Mouse (Mus musculus): ENCODE measurements around the gene Actl6b. TPM values are rescaled to one million over a fixed set of nuclear protein-coding genes. Genes with fewer than 3 reads are reported as not detected.
A peak's percentile ranks its signal among the peaks of the same experiment; 100 is the strongest.

Actl6b gene
- polyA plus RNA-seq, 1 experiment from 2014 or later, result 298 TPM

DNA sequence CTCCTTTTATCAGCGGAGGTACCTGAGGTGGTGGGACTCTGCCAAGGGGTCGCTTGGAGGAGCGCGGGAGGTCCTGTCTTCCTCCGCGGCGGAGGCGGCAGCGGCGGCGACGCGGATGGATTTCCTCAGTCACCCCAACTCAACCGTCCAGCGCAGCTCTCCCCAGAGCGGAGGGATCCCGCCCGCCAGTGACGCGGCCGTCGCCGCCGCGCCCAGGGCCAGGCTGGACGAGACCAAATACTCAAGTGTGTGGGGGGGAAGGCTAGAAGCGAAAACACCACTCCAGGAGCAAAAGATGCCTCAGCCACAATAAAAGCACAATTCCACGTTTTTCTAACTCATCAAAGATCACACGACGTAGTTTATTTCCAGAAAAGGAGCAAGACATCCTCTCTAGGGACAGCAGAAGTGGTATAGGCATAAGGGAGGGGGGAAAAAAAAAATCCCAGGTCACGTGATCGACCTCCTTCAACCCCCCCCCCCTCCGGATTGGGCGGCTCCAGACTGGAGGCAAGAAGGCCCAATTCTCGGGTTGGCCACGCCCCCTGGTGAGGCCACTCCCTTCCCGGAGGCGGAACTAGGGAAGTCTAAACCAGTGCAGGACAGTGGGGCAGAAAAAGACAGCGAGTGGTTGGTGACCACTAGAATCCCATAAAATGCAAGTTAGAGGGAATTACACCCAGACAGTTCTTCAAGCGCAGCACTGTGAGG is 20.0 kb upstream of the Actl6b start, which contains the start of the genes Epo and Gnb2:
Epo (minus strand) TSS at position 126 of the 711 bp plus-strand sequence.
Gnb2 (minus strand) TSS at position 394 of the 711 bp plus-strand sequence.
- Histone ChIP-seq H3K4me3 (replicated peaks; ENCODE audit: low read length) (peak within 1 kb of the TSS; percentile 81), H3K27ac (ENCODE audit: low read length) (peak within 1 kb of the TSS; percentile 97), H3K4me2 (ENCODE audit: low read length) (peak within 1 kb of the TSS; percentile 90), H3K27me3 (replicated peaks; ENCODE audit: control insufficient read depth, insufficient read depth, low read length) (no peaks in the 10 kb centered on the region), H3K4me1 (replicated peaks; ENCODE audit: control insufficient read depth, insufficient read depth, low read length) (peaks cover 15% of the 10 kb centered on the region), H3K36me3 (ENCODE audit: control insufficient read depth, insufficient read depth) (peaks cover 12% of the 10 kb centered on the region), H3K9me3 (ENCODE audit: control insufficient read depth, low read length) (no peaks in the 10 kb centered on the region), H3K9ac (replicated peaks; ENCODE audit: low read depth, low read length) (peak within 1 kb of the TSS; percentile 92)
- under 1% methylated on average over 38 of the region's 40 CpGs for WGBS
- ATAC-seq, result peak; percentile 74

DNA sequence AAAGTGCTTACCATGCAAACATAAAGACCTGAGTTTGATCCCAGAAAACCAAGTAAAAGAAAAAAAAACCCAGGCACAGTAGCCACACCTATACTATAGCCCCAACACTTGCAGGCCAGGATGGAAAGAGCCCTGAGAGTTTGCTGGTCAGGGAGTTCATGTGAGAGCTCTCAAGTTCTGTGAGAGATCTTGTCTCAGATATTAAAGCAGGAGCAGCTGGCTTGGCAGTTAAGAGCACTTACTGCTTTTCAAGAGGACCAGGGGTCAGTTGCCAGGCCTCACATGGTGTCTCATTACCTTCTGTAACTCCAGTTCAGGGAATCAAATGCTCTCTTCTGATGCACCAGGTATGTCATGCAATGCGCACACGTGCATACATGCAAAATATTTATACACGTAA is 18.6 kb upstream of the Actl6b start:
- H3K4me2 ChIP-seq (ENCODE audit: low read length), result no peak overlapping the region
- 93% methylated on average over 3 of the region's 3 CpGs for WGBS
- no peak for ATAC-seq

GRCm38 (mm10) chr5:137535318-137535717 is 18.0 kb upstream of the Actl6b start:
- no peaks in the 10 kb centered on the region for H3K36me3 ChIP-seq (ENCODE audit: control insufficient read depth, insufficient read depth)
- peaks cover 12% of the 10 kb centered on the region for H3K4me1 ChIP-seq (replicated peaks; ENCODE audit: control insufficient read depth, insufficient read depth, low read length)
- H3K4me3 ChIP-seq (replicated peaks; ENCODE audit: low read length), result no peak overlapping the region
- H3K9me3 ChIP-seq (ENCODE audit: control insufficient read depth, low read length), result no peaks in the 10 kb centered on the region
- WGBS, result 83% methylated on average over 9 of the region's 9 CpGs
- no peak overlapping the region for H3K27ac ChIP-seq (ENCODE audit: low read length)
- H3K27me3 ChIP-seq (replicated peaks; ENCODE audit: control insufficient read depth, insufficient read depth, low read length), result no peaks in the 10 kb centered on the region
- no peak for ATAC-seq
- H3K9ac ChIP-seq (replicated peaks; ENCODE audit: low read depth, low read length), result no peak overlapping the region
- no peak overlapping the region for H3K4me2 ChIP-seq (ENCODE audit: low read length)

More for the DNA sequence above, 18.6 kb upstream of the Actl6b start:
- H3K9me3 ChIP-seq (ENCODE audit: control insufficient read depth, low read length), result no peaks in the 10 kb centered on the region
- no peaks in the 10 kb centered on the region for H3K27me3 ChIP-seq (replicated peaks; ENCODE audit: control insufficient read depth, insufficient read depth, low read length)
- no peak overlapping the region for H3K9ac ChIP-seq (replicated peaks; ENCODE audit: low read depth, low read length)
- no peaks in the 10 kb centered on the region for H3K36me3 ChIP-seq (ENCODE audit: control insufficient read depth, insufficient read depth)
- no peak overlapping the region for H3K4me3 ChIP-seq (replicated peaks; ENCODE audit: low read length)
- H3K4me1 ChIP-seq (replicated peaks; ENCODE audit: control insufficient read depth, insufficient read depth, low read length), result peaks cover 16% of the 10 kb centered on the region
- no peak overlapping the region for H3K27ac ChIP-seq (ENCODE audit: low read length)

- Histone ChIP-seq H3K36me3 (ENCODE audit: control insufficient read depth, insufficient read depth) (no peaks in the 10 kb centered on the region), H3K9ac (replicated peaks; ENCODE audit: low read depth, low read length) (no peak overlapping the region), H3K27me3 (replicated peaks; ENCODE audit: control insufficient read depth, insufficient read depth, low read length) (no peaks in the 10 kb centered on the region), H3K27ac (ENCODE audit: low read length) (no peak overlapping the region), H3K4me3 (replicated peaks; ENCODE audit: low read length) (no peak overlapping the region), H3K9me3 (ENCODE audit: control insufficient read depth, low read length) (no peaks in the 10 kb centered on the region), H3K4me1 (replicated peaks; ENCODE audit: control insufficient read depth, insufficient read depth, low read length) (peaks cover 9% of the 10 kb centered on the region), H3K4me2 (ENCODE audit: low read length) (no peak overlapping the region)
- ATAC-seq, result no peak
- 51% methylated on average over 4 of the region's 4 CpGs for WGBS
Measured at GRCm38 (mm10) chr5:137537461-137537860, 15.9 kb upstream of the Actl6b start.

DNA sequence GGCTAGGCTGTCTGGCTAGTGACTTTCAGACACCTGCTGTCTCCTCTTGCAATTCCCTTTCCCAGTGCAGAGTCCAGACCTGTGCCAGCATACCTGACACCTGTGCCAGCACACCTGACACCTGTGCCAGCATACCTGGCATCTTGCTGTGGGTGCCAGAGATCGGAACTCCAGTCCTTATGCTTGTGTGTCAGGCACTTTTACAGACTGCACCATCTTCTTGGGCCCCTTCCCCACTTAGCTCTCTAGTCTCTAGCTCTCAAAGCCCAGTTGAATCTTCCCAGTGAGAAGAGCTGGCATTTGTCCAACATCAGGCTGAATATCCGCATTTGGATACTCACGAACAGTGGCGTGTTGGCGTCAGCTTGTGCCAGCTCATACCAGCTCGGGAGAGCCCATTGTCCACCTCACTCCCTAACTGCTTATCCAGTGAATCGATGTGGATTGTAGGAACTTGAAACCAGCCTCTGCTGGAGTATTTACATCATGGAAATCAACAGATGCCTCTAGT is 14.0 kb upstream of the Actl6b start:
- ATAC-seq, result peak; percentile 68
- Histone ChIP-seq H3K4me2 (ENCODE audit: low read length) (no peak overlapping the region), H3K9me3 (ENCODE audit: control insufficient read depth, low read length) (no peaks in the 10 kb centered on the region), H3K9ac (replicated peaks; ENCODE audit: low read depth, low read length) (no peak overlapping the region), H3K27ac (ENCODE audit: low read length) (peak overlapping the region; percentile 5), H3K36me3 (ENCODE audit: control insufficient read depth, insufficient read depth) (no peaks in the 10 kb centered on the region), H3K27me3 (replicated peaks; ENCODE audit: control insufficient read depth, insufficient read depth, low read length) (no peaks in the 10 kb centered on the region), H3K4me3 (replicated peaks; ENCODE audit: low read length) (no peak overlapping the region), H3K4me1 (replicated peaks; ENCODE audit: control insufficient read depth, insufficient read depth, low read length) (peaks cover 9% of the 10 kb centered on the region)
- 23% methylated on average over 7 of the region's 7 CpGs for WGBS

- Histone ChIP-seq H3K27me3 (replicated peaks; ENCODE audit: control insufficient read depth, insufficient read depth, low read length) (no peaks in the 10 kb centered on the region), H3K4me2 (ENCODE audit: low read length) (no peak overlapping the region), H3K9me3 (ENCODE audit: control insufficient read depth, low read length) (no peaks in the 10 kb centered on the region), H3K4me1 (replicated peaks; ENCODE audit: control insufficient read depth, insufficient read depth, low read length) (peaks cover 9% of the 10 kb centered on the region), H3K4me3 (replicated peaks; ENCODE audit: low read length) (no peak overlapping the region), H3K9ac (replicated peaks; ENCODE audit: low read depth, low read length) (no peak overlapping the region), H3K36me3 (ENCODE audit: control insufficient read depth, insufficient read depth) (no peaks in the 10 kb centered on the region), H3K27ac (ENCODE audit: low read length) (no peak overlapping the region)
- no peak for ATAC-seq
- WGBS, result 70% methylated on average over 6 of the region's 6 CpGs
Measured at GRCm38 (mm10) chr5:137540991-137541390, 12.3 kb upstream of the Actl6b start.

DNA sequence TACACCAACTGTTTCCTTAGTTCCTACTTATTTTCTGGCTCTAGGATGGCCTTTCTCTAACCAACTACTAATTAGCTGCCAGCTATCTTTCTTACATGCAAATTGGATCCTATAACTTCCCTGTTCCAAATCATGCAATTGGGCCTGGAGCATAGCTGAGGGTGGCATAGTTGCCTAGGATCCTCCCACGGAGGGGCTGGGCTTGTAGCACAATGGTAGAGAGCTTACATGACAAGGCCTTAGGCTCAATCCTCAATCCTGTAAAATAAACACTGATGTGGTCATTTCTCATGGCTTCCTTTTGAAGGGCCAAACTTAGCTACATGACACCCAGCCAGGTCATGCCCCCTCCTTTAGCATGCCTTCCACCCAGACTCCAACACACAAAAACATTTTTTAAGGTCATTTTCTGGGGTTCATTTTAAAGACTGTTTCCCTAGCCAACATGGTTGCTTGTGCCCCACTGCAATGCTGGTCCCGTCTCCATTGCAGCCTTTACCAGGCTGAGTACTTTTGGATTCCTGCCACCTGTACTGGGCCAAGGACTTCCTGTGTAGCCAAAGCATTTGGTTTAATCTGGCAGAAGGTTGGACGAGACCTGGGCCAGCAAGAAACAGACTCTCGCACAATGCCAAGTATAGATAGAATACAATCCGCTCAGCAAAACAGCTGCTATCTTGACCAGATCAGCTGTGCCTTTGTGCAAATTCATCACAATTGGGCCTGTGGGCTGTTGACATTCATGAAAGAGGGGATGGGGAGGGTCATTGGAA is 11.4 kb upstream of the Actl6b start:
- Histone ChIP-seq H3K36me3 (ENCODE audit: control insufficient read depth, insufficient read depth) (no peaks in the 10 kb centered on the region), H3K9ac (replicated peaks; ENCODE audit: low read depth, low read length) (no peak overlapping the region), H3K4me3 (replicated peaks; ENCODE audit: low read length) (no peak overlapping the region), H3K27me3 (replicated peaks; ENCODE audit: control insufficient read depth, insufficient read depth, low read length) (no peaks in the 10 kb centered on the region), H3K4me2 (ENCODE audit: low read length) (no peak overlapping the region), H3K9me3 (ENCODE audit: control insufficient read depth, low read length) (no peaks in the 10 kb centered on the region), H3K4me1 (replicated peaks; ENCODE audit: control insufficient read depth, insufficient read depth, low read length) (peaks cover 9% of the 10 kb centered on the region), H3K27ac (ENCODE audit: low read length) (peak overlapping the region; percentile 54)
- peak; percentile 50; the same call in 1 of the 2 replicates for ATAC-seq
- 55% methylated on average over 5 of the region's 5 CpGs for WGBS

DNA sequence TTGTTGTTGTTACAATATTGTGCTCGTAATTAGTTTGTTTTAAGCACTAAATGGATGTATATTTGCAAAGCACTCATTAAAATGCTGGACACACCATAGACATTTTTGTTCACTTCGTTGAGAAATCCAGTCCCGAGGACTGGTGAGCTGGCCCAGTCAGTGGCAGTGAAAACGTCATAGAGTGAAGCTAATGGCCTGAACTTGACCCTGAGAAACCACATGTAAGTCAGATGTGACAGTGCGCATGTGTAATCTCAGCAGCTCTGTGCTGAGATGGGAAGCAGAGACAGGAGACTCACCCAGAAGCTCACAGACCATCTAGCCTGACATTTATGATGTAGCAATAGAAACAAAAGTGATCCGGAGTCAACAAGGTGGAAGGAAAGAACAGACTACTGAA is 8.4 kb upstream of the Actl6b start:
- WGBS, result 64% methylated on average over 6 of the region's 6 CpGs
- H3K4me2 ChIP-seq (ENCODE audit: low read length), result no peak overlapping the region
- no peak overlapping the region for H3K27ac ChIP-seq (ENCODE audit: low read length)
- H3K27me3 ChIP-seq (replicated peaks; ENCODE audit: control insufficient read depth, insufficient read depth, low read length), result no peaks in the 10 kb centered on the region
- no peak overlapping the region for H3K9ac ChIP-seq (replicated peaks; ENCODE audit: low read depth, low read length)
- H3K4me3 ChIP-seq (replicated peaks; ENCODE audit: low read length), result no peak overlapping the region
- H3K36me3 ChIP-seq (ENCODE audit: control insufficient read depth, insufficient read depth), result no peaks in the 10 kb centered on the region
- no peak for ATAC-seq
- H3K4me1 ChIP-seq (replicated peaks; ENCODE audit: control insufficient read depth, insufficient read depth, low read length), result no peaks in the 10 kb centered on the region; the same call in 1 of the 2 replicates
- no peaks in the 10 kb centered on the region for H3K9me3 ChIP-seq (ENCODE audit: control insufficient read depth, low read length)

DNA sequence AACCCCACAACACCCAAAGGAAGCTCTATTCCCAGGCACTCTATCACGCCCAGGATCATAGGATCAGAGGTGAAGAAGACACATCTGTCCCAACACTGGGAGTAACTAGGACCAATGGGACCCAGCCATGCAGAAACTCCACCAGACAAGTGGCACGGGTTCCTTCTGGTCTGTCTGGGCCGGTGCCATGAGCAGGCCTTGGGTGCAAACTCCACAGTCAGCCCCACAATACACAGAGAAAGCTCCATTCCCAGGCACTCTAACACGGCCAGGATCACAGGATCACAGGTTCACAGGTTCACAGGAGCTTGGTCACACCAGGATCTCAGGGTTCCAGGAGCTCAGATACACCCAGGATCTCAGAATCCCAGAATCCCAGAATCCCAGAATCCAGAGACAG is 7.7 kb upstream of the Actl6b start:
- no peak for ATAC-seq

More for the DNA sequence above, 7.7 kb upstream of the Actl6b start:
- Histone ChIP-seq H3K4me3 (replicated peaks; ENCODE audit: low read length) (no peak overlapping the region), H3K36me3 (ENCODE audit: control insufficient read depth, insufficient read depth) (no peaks in the 10 kb centered on the region), H3K9ac (replicated peaks; ENCODE audit: low read depth, low read length) (no peak overlapping the region), H3K4me1 (replicated peaks; ENCODE audit: control insufficient read depth, insufficient read depth, low read length) (no peaks in the 10 kb centered on the region), H3K4me2 (ENCODE audit: low read length) (no peak overlapping the region), H3K27ac (ENCODE audit: low read length) (no peak overlapping the region), H3K9me3 (ENCODE audit: control insufficient read depth, low read length) (no peaks in the 10 kb centered on the region), H3K27me3 (replicated peaks; ENCODE audit: control insufficient read depth, insufficient read depth, low read length) (no peaks in the 10 kb centered on the region)
- 75% methylated on average over 4 of the region's 4 CpGs for WGBS
